Mouse (Mus musculus) left cerebral cortex, postnatal 25 days (tissue): Measurements from ENCODE around the gene Stard13. TPM values are rescaled to one million over a fixed set of nuclear protein-coding genes. Genes with fewer than 3 reads are reported as not detected.
A peak's percentile ranks its signal among the peaks of the same experiment; 100 is the strongest.

Experiments used
- DNase-seq, 2 experiments: peaks; one replicate each; pipeline ENCODE4 v3.0.0; 2022; ENCODE audit warnings: low spot score in 2 of 2, mixed read lengths in 1 of 2
- intact Hi-C: fragments of 180-260 bp; cut with DNase I; formaldehyde crosslinking; loops from one replicate; pipeline ENCODE4 v1.15.1; 2025
- total RNA-seq, 2 experiments: library from RNA; stranded (reverse); gene quantifications; 2 replicates each; pipeline ENCODE4 v1.2.3; 2021

Gene Stard13
- total RNA-seq, 2 experiments from 2014 or later, result 11.1 to 11.7 TPM

GRCm38 (mm10) chr5:151053190-151053589, 180.4 kb downstream of the Stard13 start:
- no peak for DNase-seq
- intact Hi-C loops, result loop anchor here (10.0 kb wide), 1 partner anchor 378 kb away; the partner anchor contains the start of gene Pds5b

GRCm38 (mm10) chr5:151052331-151052730, 181.3 kb downstream of the Stard13 start:
- intact Hi-C loops, result loop anchor here (10.0 kb wide), 1 partner anchor 378 kb away; the partner anchor contains the start of gene Pds5b
- no peak for DNase-seq

- no peak for DNase-seq
- intact Hi-C loops, result no loop called here
These were observed 186.1 kb downstream of the Stard13 start for GRCm38 (mm10) chr5:151047488-151047887.

- DNase-seq, result no peak
- intact Hi-C loops, result no loop called here
These were observed 186.7 kb downstream of the Stard13 start for GRCm38 (mm10) chr5:151046917-151047316.

- intact Hi-C loops, result no loop called here
- DNase-seq, result peak in 1 of 2 experiments; percentile 57
These were observed 187.5 kb downstream of the Stard13 start for GRCm38 (mm10) chr5:151046131-151046530.

- DNase-seq, result no peak
- intact Hi-C loops, result no loop called here
These were observed 190.7 kb downstream of the Stard13 start for GRCm38 (mm10) chr5:151042911-151043310.

- intact Hi-C loops, result no loop called here
- no peak for DNase-seq
These were observed 195.8 kb downstream of the Stard13 start for GRCm38 (mm10) chr5:151037871-151038270.

GRCm38 (mm10) chr5:151034715-151035512, 198.7 kb downstream of the Stard13 start:
- DNase-seq, result no peak
- intact Hi-C loops, result no loop called here

- DNase-seq, result no peak
- intact Hi-C loops, result no loop called here
These were observed 204.7 kb downstream of the Stard13 start for GRCm38 (mm10) chr5:151028906-151029305.

GRCm38 (mm10) chr5:151027171-151027570, 206.5 kb downstream of the Stard13 start:
- intact Hi-C loops, result no loop called here
- no peak for DNase-seq

GRCm38 (mm10) chr5:151026069-151026468, 207.6 kb downstream of the Stard13 start:
- intact Hi-C loops, result no loop called here
- no peak for DNase-seq

GRCm38 (mm10) chr5:151024483-151024882, 209.2 kb downstream of the Stard13 start:
- no peak for DNase-seq
- intact Hi-C loops, result no loop called here

- peak; percentile 37 to 61 for DNase-seq
- intact Hi-C loops, result no loop called here
These were observed 210.2 kb downstream of the Stard13 start for GRCm38 (mm10) chr5:151023461-151023860.

- intact Hi-C loops, result no loop called here
- DNase-seq, result peak in 1 of 2 experiments; percentile 56
These were observed 210.7 kb downstream of the Stard13 start for GRCm38 (mm10) chr5:151022939-151023338.

GRCm38 (mm10) chr5:151022026-151022425, 211.6 kb downstream of the Stard13 start:
- intact Hi-C loops, result no loop called here
- DNase-seq, result peak in 1 of 2 experiments; percentile 70

GRCm38 (mm10) chr5:151020831-151021230, 212.8 kb downstream of the Stard13 start:
- intact Hi-C loops, result loop anchor here (2.0 kb wide), 1 partner anchor 36 kb away; no protein-coding TSS in a partner anchor

GRCm38 (mm10) chr5:151020031-151020820, 213.4 kb downstream of the Stard13 start:
- peak in 1 of 2 experiments; percentile 65 for DNase-seq
- intact Hi-C loops, result loop anchor here (2.0 kb wide), 1 partner anchor 37 kb away; no protein-coding TSS in a partner anchor

More at GRCm38 (mm10) chr5:151020831-151021230, 212.8 kb downstream of the Stard13 start:
- DNase-seq, result no peak

- intact Hi-C loops, result loop anchor here (5.0 kb wide), 1 partner anchor 108 kb away; no protein-coding TSS in a partner anchor
These were observed 214.7 kb downstream of the Stard13 start for GRCm38 (mm10) chr5:151018959-151019358.

GRCm38 (mm10) chr5:151018450-151018849, 215.2 kb downstream of the Stard13 start:
- intact Hi-C loops, result loop anchor here (5.0 kb wide), 1 partner anchor 109 kb away; no protein-coding TSS in a partner anchor
- no peak for DNase-seq

More at GRCm38 (mm10) chr5:151018959-151019358, 214.7 kb downstream of the Stard13 start:
- DNase-seq, result no peak

GRCm38 (mm10) chr5:151004216-151004755, 229.3 kb downstream of the Stard13 start:
- no peak for DNase-seq
- intact Hi-C loops, result no loop called here
